Mouse (Mus musculus) bone marrow macrophage, adult 2 months (primary cell): Measurements from ENCODE around the gene Rhag. TPM values are rescaled to one million over a fixed set of nuclear protein-coding genes. Genes with fewer than 3 reads are reported as not detected.

Experiments
- H3K27ac ChIP-seq: 2 replicates; pipeline ENCODE4 v1.5.1; 2012; ENCODE audit warnings: low read depth, low read length; ENCODE audit not compliant: insufficient read depth
- H3K4me1 ChIP-seq: 2 replicates; pipeline ENCODE4 v1.6.1; 2012; ENCODE audit warnings: low read length; ENCODE audit not compliant: control insufficient read depth, insufficient read depth
- H3K4me3 ChIP-seq: 2 replicates; pipeline ENCODE4 v1.5.1; 2012; ENCODE audit warnings: mild to moderate bottlenecking, low read length, moderate library complexity; ENCODE audit not compliant: insufficient read depth
- CTCF ChIP-seq: IDR thresholded peaks from 2 replicates; pipeline ENCODE4 v1.5.1; 2012; ENCODE audit warnings: low read depth, mild to moderate bottlenecking, low read length, moderate library complexity
- POLR2A ChIP-seq: IDR thresholded peaks from 2 replicates; pipeline ENCODE4 v1.6.1; 2012; ENCODE audit warnings: mild to moderate bottlenecking, low read depth, low read length, borderline replicate concordance
- polyA plus RNA-seq: library from polyadenylated mRNA; stranded (reverse); fragments of >200 nt; gene quantifications from 2 replicates; pipeline ENCODE4 v1.2.4, GENCODE M21; 2012; ENCODE audit not compliant: missing spikeins, insufficient read depth, insufficient read length

Gene Rhag
- polyA plus RNA-seq, 1 experiment: 0.39 TPM

- Histone ChIP-seq H3K27ac (no peak overlapping the region), H3K4me3 (no peak overlapping the region), H3K4me1 (no peaks in the 10 kb centered on the region)
- TF ChIP-seq CTCF (no peak), POLR2A (no peak)
Measured at GRCm38 (mm10) chr17:40812259-40812658, 1.3 kb downstream of the Rhag start.

GRCm38 (mm10) chr17:40817340-40817943 is 6.5 kb downstream of the Rhag start:
- TF ChIP-seq CTCF (no peak), POLR2A (no peak)
- H3K4me3 ChIP-seq: no peak overlapping the region
- no peak overlapping the region for H3K27ac ChIP-seq
- H3K4me1 ChIP-seq: no peaks in the 10 kb centered on the region

- H3K4me3 ChIP-seq: no peak overlapping the region
- no peaks in the 10 kb centered on the region for H3K4me1 ChIP-seq
- TF ChIP-seq POLR2A (no peak), CTCF (no peak)
- H3K27ac ChIP-seq: no peak overlapping the region
Measured at GRCm38 (mm10) chr17:40821477-40821876, 10.6 kb downstream of the Rhag start.

- no peak overlapping the region for H3K27ac ChIP-seq
- H3K4me1 ChIP-seq: no peaks in the 10 kb centered on the region
- TF ChIP-seq POLR2A: no peak
- H3K4me3 ChIP-seq: no peak overlapping the region
Measured at GRCm38 (mm10) chr17:40823817-40824216, 12.9 kb downstream of the Rhag start.

- H3K4me3 ChIP-seq: no peak overlapping the region
- TF ChIP-seq CTCF (peak; percentile 23; the same call in 1 of the 2 replicates), POLR2A (no peak)
- H3K4me1 ChIP-seq: no peaks in the 10 kb centered on the region
- H3K27ac ChIP-seq: no peak overlapping the region
Measured at GRCm38 (mm10) chr17:40824549-40824948, 13.6 kb downstream of the Rhag start.

GRCm38 (mm10) chr17:40831870-40832269 is 20.9 kb downstream of the Rhag start:
- no peak overlapping the region for H3K4me3 ChIP-seq
- TF ChIP-seq CTCF (no peak), POLR2A (no peak)
- no peak overlapping the region for H3K27ac ChIP-seq
- no peaks in the 10 kb centered on the region for H3K4me1 ChIP-seq

DNA sequence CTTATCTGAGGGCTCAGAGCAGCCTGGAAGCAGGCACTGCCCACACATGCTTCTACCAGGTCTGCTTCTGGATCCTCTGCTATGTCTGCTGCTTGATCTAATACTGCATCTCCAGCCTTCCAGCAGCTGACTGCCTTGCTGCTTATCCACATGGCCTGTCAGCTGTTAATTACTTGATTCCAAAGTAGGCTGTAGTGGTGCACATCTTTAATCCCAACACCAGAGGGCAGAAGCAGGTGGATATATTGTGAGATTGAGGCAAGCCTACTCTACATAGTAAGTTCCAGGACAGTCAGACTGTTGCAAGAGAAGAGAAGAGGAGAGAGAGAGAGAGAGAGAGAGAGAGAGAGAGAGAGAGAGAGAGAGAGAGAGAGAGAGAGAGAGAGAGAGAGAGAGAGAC is 26.4 kb downstream of the Rhag start:
- no peak overlapping the region for H3K27ac ChIP-seq
- TF ChIP-seq POLR2A: no peak
- TF ChIP-seq CTCF: no peak
- no peaks in the 10 kb centered on the region for H3K4me1 ChIP-seq

GRCm38 (mm10) chr17:40855065-40855464 is 44.1 kb downstream of the Rhag start:
- no peak for TF ChIP-seq CTCF
- no peak for TF ChIP-seq POLR2A

More for the DNA sequence above, 26.4 kb downstream of the Rhag start:
- H3K4me3 ChIP-seq: no peak overlapping the region

GRCm38 (mm10) chr17:40868952-40869747 is 58.2 kb downstream of the Rhag start:
- no peak overlapping the region for H3K27ac ChIP-seq
- peak overlapping the region; percentile 15; the same call in 1 of the 2 replicates for H3K4me3 ChIP-seq
- H3K4me1 ChIP-seq: peaks cover 22% of the 10 kb centered on the region
- TF ChIP-seq POLR2A: no peak
- no peak for TF ChIP-seq CTCF

More at GRCm38 (mm10) chr17:40855065-40855464, 44.1 kb downstream of the Rhag start:
- Histone ChIP-seq H3K4me1 (no peaks in the 10 kb centered on the region), H3K27ac (no peak overlapping the region), H3K4me3 (no peak overlapping the region)

DNA sequence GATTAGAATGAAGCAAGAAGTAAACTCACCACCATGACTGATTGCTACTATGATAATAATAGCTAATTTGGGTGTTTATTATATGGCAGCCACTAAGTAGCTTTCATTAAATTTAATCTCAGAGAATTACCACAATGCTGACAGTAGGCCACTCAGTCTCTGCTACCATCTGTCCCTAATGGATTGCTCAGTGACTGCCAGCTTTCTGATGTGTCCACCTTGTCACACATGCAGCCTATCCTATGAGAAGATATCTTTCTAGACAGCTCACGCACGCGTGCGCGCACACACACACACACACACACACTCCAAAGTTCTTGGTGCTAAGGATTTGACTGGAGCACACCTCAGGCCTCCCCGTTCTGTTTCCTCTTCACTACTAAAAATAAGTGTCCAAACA is 61.7 kb downstream of the Rhag start:
- H3K4me1 ChIP-seq: peaks cover 35% of the 10 kb centered on the region
- no peak for TF ChIP-seq CTCF
- no peak for TF ChIP-seq POLR2A
- H3K4me3 ChIP-seq: no peak overlapping the region
- H3K27ac ChIP-seq: no peak overlapping the region
